Mouse (Mus musculus): ENCODE results near the gene Clstn1. TPM values are rescaled to one million over a fixed set of nuclear protein-coding genes. Genes with fewer than 3 reads are reported as not detected.

Clstn1 gene
- total and polyA plus RNA-seq, 3 experiments: 25.6 to 88.3 (median 86.7) TPM

DNA sequence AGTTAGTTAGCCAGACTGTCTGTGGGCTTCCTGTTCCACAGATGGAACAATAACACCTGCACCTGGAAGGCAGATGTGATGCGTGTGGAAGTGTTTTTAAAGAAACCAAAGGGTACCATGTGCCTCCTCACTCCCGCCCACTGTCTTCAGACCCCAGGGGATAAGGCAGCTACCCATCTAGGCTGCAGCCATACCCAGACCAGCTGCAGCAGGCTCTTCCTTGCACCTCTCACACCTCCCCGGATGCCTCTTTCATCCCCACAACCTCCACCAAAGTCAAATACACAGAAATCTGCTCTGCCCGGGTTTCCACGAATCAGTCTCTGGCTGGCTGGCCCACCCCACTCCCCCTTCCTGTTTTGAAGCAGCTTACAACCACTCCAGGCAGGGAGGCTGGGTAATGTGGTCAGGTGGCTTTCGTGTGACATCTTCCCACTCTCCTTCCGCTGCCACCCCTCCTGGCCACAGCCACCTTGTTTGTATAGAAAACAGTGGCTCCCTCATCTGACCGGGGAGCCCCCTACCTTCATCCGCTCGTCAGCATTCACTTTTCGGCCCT is 71.7 kb downstream of the Clstn1 start:
- intact Hi-C loops (cut with DNase I): no loop called here
- Histone ChIP-seq H3K4me3 (no peak overlapping the region), H3K4me1 (ENCODE audit: control insufficient read depth, insufficient read depth, low read length) (no peaks in the 10 kb centered on the region), H3K9ac (ENCODE audit: low read depth, low read length) (no peak overlapping the region), H3K27ac (no peak overlapping the region), H3K79me2 (replicated peaks; ENCODE audit: control insufficient read depth, insufficient read depth, low read length) (no peaks in the 10 kb centered on the region), H3K36me3 (ENCODE audit: control insufficient read depth, insufficient read depth, low read length) (no peaks in the 10 kb centered on the region), H3K27me3 (ENCODE audit: control insufficient read depth, insufficient read depth, low read length) (no peaks in the 10 kb centered on the region)
- no peak for TF ChIP-seq EP300 (IDR thresholded peaks at IDR 0.05; ENCODE audit: insufficient read depth, low read depth, low read length)
- no peak for TF ChIP-seq POLR2A (IDR thresholded peaks at IDR 0.05; ENCODE audit: insufficient read depth, low read depth, low read length)
- TF ChIP-seq CTCF (IDR thresholded peaks at IDR 0.05): no peak
- 74% methylated on average over 11 of the region's 11 CpGs for WGBS
- peak in 1 of 2 experiments; percentile 49 for DNase-seq

DNA sequence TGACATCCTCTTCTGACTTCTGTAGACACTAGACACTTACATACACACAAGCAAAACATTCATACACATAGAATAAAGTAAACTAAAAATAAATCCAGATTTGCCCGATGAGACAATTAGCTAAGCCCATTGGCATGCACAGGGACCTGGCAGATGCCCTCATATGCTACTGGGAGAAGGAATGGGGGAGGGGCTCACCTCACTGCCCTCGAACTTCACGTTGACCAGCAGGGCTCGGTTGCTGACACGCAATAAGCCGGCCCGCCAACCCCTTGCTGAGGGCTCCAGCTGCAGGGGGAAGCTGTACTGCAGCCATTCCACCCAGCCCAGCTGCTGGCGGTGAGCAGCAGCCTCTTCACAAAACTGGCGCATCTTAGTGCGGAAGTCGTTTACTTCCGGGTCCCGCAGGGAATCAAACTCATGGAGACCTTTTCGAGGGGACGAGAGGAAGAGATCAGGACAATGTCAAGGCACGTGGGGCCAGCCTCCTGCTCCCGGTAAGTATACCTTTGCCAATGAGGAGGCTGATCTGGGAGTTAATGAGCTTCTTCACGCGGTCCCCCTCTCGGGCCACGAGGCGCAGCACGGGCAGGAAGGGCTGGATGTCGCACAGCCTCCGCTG is 73.3 kb downstream of the Clstn1 start:
- Histone ChIP-seq H3K4me1 (ENCODE audit: control insufficient read depth, insufficient read depth, low read length) (no peaks in the 10 kb centered on the region), H3K79me2 (replicated peaks; ENCODE audit: control insufficient read depth, insufficient read depth, low read length) (no peaks in the 10 kb centered on the region), H3K4me3 (no peak overlapping the region), H3K27ac (no peak overlapping the region), H3K9ac (ENCODE audit: low read depth, low read length) (no peak overlapping the region), H3K36me3 (ENCODE audit: control insufficient read depth, insufficient read depth, low read length) (no peaks in the 10 kb centered on the region), H3K27me3 (ENCODE audit: control insufficient read depth, insufficient read depth, low read length) (no peaks in the 10 kb centered on the region)
- TF ChIP-seq EP300 (IDR thresholded peaks at IDR 0.05; ENCODE audit: insufficient read depth, low read depth, low read length): no peak
- TF ChIP-seq CTCF (IDR thresholded peaks at IDR 0.05): no peak
- no peak for TF ChIP-seq POLR2A (IDR thresholded peaks at IDR 0.05; ENCODE audit: insufficient read depth, low read depth, low read length)
- WGBS: 52% methylated on average over 25 of the region's 25 CpGs
- intact Hi-C loops (cut with DNase I): no loop called here
- no peak for DNase-seq

DNA sequence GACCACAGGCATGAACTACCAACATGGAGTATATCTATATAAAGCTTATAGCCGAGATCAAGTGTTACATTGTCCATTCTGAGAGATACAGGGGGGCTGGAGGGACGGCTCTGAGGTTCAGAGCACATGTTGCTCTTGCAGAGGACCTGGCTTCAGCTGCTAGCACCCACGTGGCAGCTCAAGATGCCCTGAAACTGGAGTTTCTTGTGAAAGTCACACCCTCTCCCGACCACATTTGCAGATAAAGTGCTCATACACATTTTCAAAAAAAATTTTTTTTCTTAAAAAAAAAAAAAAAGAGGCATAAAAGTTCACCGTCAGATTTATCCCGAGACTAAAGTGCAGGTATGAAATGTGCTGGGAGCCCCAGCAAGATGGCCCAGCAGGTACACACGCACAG is 74.3 kb downstream of the Clstn1 start:
- Histone ChIP-seq H3K4me1 (ENCODE audit: control insufficient read depth, insufficient read depth, low read length) (no peaks in the 10 kb centered on the region; the same call in 1 of the 2 replicates), H3K27me3 (ENCODE audit: control insufficient read depth, insufficient read depth, low read length) (no peaks in the 10 kb centered on the region), H3K9ac (ENCODE audit: low read depth, low read length) (no peak overlapping the region), H3K27ac (no peak overlapping the region), H3K79me2 (replicated peaks; ENCODE audit: control insufficient read depth, insufficient read depth, low read length) (no peaks in the 10 kb centered on the region), H3K4me3 (no peak overlapping the region), H3K36me3 (ENCODE audit: control insufficient read depth, insufficient read depth, low read length) (no peaks in the 10 kb centered on the region)
- DNase-seq: no peak
- intact Hi-C loops (cut with DNase I): no loop called here
- TF ChIP-seq CTCF (IDR thresholded peaks at IDR 0.05): no peak
- no peak for TF ChIP-seq EP300 (IDR thresholded peaks at IDR 0.05; ENCODE audit: insufficient read depth, low read depth, low read length)
- TF ChIP-seq POLR2A (IDR thresholded peaks at IDR 0.05; ENCODE audit: insufficient read depth, low read depth, low read length): no peak
- WGBS: 82% methylated on average over 7 of the region's 7 CpGs

DNA sequence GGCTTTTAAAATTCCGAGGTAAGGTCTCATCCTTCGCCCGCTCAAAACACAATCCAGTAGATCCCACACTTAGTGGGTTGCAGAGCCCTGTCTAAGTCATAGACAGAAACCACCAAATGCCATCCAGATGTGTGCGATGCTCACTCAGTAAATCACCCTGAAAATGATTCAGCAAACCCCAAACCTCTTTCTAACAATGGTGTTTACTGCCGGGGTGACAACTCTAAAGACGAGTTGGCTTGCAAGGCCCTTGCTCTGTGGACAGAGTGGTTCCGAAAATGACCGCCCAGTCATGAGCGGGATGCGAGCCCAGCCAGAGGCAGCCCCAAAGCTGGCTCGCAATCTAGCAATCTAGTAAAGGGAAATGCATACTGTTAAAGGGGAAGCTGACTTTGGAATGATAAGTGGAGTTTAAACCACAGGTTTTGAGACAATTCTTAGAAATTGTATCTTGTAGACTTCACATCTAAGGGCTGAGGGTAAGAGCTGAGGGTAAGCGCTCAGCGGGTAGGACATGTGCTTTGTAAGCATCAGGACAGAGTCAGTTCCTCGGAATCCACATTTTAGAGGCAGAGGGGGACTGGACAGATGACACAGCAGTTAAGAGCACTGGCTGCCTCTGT is 75.8 kb downstream of the Clstn1 start:
- Histone ChIP-seq H3K27ac (no peak overlapping the region), H3K9ac (ENCODE audit: low read depth, low read length) (no peak overlapping the region), H3K36me3 (ENCODE audit: control insufficient read depth, insufficient read depth, low read length) (no peaks in the 10 kb centered on the region), H3K79me2 (replicated peaks; ENCODE audit: control insufficient read depth, insufficient read depth, low read length) (no peaks in the 10 kb centered on the region), H3K4me1 (ENCODE audit: control insufficient read depth, insufficient read depth, low read length) (no peaks in the 10 kb centered on the region; the same call in 1 of the 2 replicates), H3K4me3 (no peak overlapping the region), H3K27me3 (ENCODE audit: control insufficient read depth, insufficient read depth, low read length) (no peaks in the 10 kb centered on the region)
- TF ChIP-seq EP300 (IDR thresholded peaks at IDR 0.05; ENCODE audit: insufficient read depth, low read depth, low read length) (no peak), CTCF (IDR thresholded peaks at IDR 0.05) (no peak), POLR2A (IDR thresholded peaks at IDR 0.05; ENCODE audit: insufficient read depth, low read depth, low read length) (no peak)
- WGBS: 83% methylated on average over 14 of the region's 14 CpGs
- intact Hi-C loops (cut with DNase I): no loop called here
- no peak for DNase-seq

DNA sequence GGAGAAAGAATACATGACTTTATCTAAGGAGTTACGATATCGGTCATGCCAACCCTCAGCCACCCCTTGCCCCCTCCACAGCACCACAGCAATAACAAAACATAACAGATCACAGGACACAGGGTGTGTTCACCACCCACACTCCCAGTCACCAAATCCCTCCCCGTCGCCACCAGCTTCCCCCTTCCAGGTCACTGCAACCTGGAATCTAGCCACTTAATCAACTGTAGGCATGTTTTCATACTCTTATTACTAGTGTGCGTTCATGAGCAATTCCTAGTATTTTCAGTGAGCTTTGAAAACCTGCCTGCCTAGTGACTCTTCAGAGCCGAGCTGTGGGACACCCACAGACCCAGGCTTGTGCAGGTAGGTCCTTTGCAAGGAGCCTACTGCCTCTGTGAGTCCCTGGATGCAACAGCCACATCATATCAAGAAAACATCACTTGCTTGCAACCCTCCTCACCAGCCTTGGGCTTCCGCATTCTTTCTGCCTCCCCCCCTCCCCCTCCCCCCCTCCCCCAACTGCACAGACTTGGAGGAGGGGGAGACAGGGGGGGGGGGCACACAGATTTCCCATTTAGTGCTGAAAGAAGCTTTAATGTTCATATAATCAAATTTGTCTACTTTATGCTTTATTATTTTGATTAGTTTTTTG is 77.7 kb downstream of the Clstn1 start:
- H3K9ac ChIP-seq (ENCODE audit: low read depth, low read length): no peak overlapping the region
- intact Hi-C loops (cut with DNase I): no loop called here
- H3K4me3 ChIP-seq: no peak overlapping the region
- TF ChIP-seq POLR2A (IDR thresholded peaks at IDR 0.05; ENCODE audit: insufficient read depth, low read depth, low read length) (no peak), EP300 (IDR thresholded peaks at IDR 0.05; ENCODE audit: insufficient read depth, low read depth, low read length) (no peak), CTCF (IDR thresholded peaks at IDR 0.05) (no peak)
- 77% methylated on average over 7 of the region's 7 CpGs for WGBS
- H3K36me3 ChIP-seq (ENCODE audit: control insufficient read depth, insufficient read depth, low read length): no peaks in the 10 kb centered on the region
- no peaks in the 10 kb centered on the region; the same call in 1 of the 2 replicates for H3K4me1 ChIP-seq (ENCODE audit: control insufficient read depth, insufficient read depth, low read length)
- H3K79me2 ChIP-seq (replicated peaks; ENCODE audit: control insufficient read depth, insufficient read depth, low read length): no peaks in the 10 kb centered on the region
- no peak for DNase-seq
- no peaks in the 10 kb centered on the region for H3K27me3 ChIP-seq (ENCODE audit: control insufficient read depth, insufficient read depth, low read length)
- H3K27ac ChIP-seq: no peak overlapping the region

All from heart, adult 2 months (tissue).